Mouse (Mus musculus) heart, postnatal 0 days (tissue): ENCODE data around the gene Akirin2.

Experiments used
- CTCF ChIP-seq: IDR thresholded peaks from 2 replicates; pipeline ENCODE4 v1.5.1; 2016; ENCODE audit warnings: antibody characterized with exemption, control low read depth, low read depth
- EP300 ChIP-seq: IDR thresholded peaks from 2 replicates; pipeline ENCODE4 v1.6.1; 2016; ENCODE audit warnings: antibody characterized with exemption, low read depth

- TF ChIP-seq CTCF (peak; percentile 57), EP300 (no peak)
Measured at GRCm38 (mm10) chr4:34560971-34561370, 10.2 kb downstream of the Akirin2 start.
